Mouse (Mus musculus): Measurements from ENCODE around the gene Nlrp9c.
"Not testable (repeated sequence)": the region's sequence is repeated elsewhere in the genome, so short reads cannot be mapped to it uniquely, and the experiment has no call there.

DNA sequence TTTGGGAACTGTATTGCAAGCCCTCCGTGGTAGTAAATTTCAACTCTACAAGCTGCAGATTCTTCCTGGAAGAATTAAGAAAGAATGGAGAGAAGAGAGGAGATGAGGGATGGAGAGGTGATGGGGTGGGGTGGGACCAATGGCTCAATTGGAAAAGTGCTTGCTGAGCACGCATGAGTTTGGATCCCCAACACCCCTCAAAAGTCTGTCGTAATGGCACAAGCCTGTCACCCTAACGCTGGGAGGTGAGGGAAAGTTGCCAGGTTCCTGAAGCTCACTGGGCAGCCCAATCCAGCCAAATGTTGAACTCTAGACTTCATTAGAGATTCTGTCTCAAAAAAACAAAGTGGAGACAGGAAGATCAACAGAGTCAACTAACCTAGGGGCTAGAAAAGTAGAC is 87.7 kb downstream of the Nlrp9c start:
- TF ChIP-seq CTCF (IDR thresholded peaks at IDR 0.05; ENCODE audit: borderline replicate concordance, insufficient read depth, low read length); POLR2A (IDR thresholded peaks at IDR 0.05; ENCODE audit: low read depth, low read length): not testable (repeated sequence)
